Mouse (Mus musculus) embryo, embryonic 9.5 days (tissue): ENCODE data around the gene Gm10053.
"Not testable (repeated sequence)": the region's sequence is repeated elsewhere in the genome, so short reads cannot be mapped to it uniquely, and the experiment has no call there.

Experiments
- DNase-seq: peaks from one replicate; pipeline ENCODE4 v3.0.0-alpha.2; 2017; ENCODE audit errors: extremely low spot score

Gm10053 gene

DNA sequence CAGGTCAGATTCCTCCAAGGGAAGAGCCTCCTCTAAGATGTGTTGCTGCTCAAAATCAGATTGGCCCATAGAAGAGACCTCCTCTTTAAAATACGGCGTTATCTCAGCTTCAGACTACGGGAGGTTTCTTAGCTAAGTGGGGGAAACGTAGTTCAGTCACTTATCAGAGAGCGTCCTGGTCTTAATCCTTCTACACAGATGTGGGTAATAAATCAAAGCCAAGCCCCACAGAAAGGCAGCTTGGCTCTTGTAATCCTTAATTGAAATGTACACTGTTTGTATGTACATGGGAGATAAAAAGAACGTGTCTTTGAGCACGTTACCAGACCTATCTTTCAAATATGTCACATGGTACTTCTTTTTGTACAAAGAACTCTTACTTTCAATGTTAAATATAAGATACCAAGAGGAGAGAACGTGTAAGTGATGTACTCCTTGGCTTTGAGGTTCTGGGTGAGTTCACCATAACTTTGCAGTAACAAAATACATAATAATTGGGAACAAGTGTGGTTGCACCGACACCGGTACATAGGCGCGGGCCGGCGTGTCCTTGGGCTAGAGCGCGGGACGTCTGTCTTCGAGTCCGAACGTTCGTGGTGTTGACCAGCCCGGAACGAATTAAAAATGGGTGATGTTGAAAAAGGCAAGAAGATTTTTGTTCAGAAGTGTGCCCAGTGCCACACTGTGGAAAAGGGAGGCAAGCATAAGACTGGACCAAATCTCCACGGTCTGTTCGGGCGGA, at the start of gene Gm10053:
Gene Gm10053 (plus strand): TSS at position 558 of the 742 bp plus-strand sequence.
- DNase-seq, result not testable (repeated sequence)

DNA sequence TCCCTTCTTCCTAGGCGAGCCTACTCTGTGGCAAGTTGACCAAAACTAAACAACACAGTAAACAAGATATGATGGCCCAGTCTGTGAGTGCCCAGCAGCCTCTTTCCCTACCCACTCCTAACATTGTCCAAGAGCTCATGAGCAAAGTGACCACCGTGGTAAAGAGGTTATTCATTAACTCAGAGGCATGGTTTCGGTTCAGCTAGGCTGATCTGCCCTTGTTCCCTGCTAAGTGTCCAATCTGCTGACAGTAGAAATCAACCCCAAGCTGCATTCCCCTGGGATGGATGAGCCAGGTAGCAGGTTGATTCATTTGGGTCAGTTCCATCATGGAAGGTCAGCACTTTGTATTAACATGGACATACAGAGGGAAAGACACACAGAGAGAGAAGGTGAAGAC, 33.4 kb upstream of the Gm10053 start:
- no peak for DNase-seq

DNA sequence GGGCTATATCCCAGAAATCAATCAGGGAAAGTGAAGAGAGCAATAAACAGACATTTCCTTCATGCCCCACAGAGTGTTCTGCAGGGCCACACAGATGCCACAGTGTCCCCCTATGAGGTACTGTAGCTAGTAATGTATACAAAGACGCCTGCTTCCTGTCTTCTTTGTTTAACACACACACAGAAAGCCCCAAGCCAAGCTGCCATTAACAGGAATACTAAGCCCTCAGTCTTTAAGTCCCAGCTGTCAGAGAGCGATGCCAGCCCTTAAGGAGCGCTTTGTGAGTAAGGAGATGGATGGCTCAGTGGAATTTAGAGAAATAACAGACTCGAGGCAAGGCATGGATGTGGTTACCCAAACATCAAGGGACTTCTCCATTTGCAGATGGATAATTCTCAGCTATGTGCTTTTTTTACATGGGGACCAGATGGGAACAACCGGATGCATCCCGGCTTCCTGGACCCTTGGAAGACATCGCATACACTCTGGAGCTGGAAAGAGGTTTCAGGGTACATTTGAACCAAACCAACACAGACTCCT, 30.4 kb upstream of the Gm10053 start:
- peak; percentile 54 for DNase-seq

DNA sequence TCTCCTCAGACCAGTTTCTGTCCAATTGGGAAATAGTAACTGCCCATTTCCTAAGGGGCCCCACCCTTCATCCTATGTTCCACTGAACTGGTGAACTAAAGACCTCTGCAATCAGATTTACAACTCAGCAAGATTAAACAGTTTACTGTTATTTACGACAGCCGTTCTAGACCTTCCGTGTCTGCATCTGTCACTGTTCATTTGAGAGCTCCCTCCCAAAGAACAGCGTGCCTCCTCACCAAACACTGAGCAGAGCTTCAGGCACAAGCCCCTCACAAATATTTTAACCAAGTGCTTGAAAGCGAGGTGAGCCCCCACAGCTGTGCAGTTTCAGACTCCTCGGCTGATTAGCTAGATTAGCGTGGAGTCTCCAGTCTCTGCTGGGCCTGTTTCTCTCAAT, 27.1 kb upstream of the Gm10053 start:
- DNase-seq, result peak; percentile 22

DNA sequence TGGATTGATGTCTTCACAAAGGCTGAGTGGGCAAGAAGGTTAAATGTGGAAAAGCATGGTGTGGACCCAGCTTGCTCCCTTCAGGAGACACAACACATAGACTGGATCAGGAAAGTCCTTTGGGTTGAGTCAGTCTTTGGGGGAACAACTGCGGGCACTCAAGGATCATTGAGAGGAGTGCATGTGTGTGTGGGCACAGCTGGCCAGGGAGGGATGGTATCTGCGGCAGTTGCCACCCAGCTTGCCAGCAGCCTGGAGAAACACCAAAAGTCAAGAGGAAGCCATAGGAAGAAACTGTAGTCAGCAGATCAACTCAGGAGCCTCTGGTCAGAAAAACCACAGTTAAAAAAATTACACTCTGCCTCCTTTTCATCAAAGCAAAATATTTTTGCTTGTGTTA, 26.6 kb upstream of the Gm10053 start:
- DNase-seq, result no peak

DNA sequence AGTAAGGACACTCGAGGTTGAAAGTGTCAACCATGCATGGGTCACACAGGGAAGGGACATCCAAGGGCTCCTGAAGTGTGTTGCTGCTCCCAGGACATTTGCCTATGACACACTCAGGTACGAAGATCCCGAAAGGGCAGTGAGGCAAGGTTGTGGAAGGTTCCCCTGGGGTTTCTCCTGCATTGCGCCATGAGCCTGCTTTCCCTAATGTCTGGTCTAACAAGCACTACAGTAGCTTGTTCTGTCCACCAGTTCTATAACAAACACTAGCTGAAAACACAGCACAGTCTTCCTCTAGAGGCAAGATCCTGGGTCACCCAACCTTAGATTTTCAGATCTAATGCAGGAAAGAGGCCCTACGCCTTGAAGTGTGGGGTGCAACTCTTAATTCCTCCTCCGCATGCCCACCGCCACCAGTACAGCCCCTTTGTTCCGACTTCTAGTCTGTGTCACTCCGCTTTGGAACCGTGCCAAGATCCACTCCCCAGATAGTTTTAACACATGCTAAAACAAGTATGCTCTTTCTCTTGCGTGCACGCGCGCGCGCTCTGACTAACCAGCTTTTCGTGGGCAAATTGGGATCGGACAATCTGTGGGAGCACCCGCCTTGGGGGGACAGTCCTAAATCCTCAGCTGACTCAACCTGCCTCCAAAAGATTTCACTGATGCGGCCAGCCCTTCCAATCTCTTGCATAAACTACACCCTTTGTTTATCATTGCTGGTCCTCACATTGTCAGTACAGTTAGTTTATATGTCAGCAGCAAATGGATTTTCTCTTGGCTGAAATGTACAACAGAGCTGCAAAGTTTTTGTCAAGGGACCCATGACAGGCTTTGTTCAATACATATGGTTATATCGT, 23.8 kb upstream of the Gm10053 start:
- DNase-seq, result no peak

DNA sequence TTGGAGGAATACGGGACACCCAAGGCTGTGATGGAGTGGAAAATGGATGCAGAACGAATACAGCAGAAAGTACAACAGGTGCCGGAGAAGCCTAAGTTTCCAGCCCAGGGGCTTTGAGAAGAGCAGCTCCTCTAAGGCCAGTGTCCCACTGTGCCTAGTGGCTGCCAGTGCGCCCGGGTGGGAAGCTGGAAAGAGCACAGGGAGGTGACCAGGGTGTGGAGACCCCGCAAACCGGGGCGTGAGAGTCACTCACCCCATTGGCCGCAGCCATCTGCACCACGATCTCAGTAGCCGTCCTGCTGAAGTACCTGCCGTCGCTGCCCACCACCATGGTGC, 14.2 kb upstream of the Gm10053 start:
- DNase-seq, result no peak

DNA sequence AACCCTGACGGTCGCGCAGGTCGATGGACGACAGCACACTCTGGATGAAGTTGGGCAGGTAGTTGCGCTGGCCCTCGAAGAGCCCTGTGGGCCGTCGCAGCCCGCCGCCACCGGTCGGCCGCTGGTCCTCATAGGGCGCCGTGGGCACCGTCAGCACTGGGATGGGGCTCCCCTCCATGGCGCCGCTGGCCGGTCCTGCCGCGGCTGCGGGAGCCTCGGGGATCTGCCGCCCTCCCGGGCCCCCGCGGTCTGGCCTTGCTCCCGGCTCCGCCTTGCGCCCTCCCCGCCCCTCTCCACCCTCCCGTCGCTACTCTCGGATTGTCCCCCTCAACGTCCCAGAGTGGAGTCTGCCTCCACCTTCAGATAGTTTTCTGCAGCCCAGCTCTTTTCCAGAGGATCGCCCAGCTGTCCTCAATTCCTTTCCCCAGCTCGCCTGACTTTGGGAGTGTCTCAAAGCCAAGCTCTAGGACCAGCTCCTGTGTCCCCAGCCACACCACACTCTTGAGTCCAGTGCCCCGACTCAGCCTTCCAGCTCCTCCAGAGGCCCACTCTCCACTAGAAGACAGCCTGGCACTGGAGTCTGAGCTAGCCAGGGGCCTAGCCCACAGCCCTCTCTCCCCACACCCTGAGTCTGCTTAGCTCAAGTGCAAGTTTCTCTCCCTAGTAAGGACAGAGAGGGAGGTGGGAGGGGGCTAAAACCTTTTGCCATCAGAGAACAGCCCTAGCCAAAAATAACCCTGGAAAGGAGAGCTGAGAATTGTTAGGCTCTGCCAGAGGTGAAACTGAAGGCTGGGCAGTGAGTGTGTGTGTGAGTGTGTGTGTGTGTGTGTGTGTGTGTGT, 13.7 kb upstream of the Gm10053 start, which contains the start of gene Pgm5:
Gene Pgm5 (minus strand): TSS at position 244 of the 840 bp plus-strand sequence.
- DNase-seq, result peak; percentile 47

DNA sequence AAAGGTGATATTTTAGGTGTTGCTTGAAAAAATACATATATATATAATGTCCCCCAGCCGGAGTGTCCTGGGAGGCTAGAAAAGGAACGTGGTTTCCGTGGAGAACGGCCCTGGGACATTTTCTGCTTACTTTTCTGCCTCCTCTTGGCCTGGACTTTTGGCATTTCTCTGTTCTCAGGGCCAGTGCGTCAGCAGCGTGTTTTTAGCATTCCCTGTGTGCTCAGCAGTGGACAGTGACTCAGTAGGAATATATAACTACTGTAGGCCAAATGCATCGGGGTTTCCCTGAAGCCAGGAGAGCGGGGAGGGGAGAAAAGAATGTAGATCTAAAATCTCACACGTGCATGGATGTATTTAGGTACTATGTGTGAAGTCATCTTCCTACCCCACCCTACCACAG, 10.1 kb upstream of the Gm10053 start:
- no peak for DNase-seq

DNA sequence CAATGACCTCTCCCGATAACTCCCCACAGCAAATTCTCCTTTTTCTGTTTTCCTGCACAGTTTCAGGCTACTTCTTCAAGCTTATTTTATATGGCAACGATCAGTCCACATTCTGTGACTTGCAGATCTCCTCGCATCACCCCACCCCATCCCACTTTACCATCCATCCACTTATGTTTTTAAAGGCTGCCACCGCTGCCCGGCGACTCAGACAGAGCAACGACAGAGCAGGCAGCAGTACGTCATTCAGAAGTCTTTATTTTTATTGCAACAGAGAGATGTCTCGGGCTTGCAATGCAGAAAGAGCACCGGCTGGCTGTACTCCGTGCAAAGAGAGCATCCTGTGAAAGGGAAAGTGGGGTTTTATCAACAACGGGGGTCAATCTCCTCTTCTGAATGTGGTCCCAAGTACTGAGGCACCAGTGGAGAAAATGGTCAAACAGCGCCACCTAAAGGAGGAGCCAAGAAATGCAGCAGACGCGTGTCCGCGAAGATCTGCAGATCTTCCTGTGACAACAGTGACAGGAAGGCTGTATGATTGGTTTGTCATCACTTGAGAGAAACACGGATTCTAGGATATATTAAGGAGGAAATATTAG, 4.3 kb upstream of the Gm10053 start:
- DNase-seq, result peak; percentile 81

DNA sequence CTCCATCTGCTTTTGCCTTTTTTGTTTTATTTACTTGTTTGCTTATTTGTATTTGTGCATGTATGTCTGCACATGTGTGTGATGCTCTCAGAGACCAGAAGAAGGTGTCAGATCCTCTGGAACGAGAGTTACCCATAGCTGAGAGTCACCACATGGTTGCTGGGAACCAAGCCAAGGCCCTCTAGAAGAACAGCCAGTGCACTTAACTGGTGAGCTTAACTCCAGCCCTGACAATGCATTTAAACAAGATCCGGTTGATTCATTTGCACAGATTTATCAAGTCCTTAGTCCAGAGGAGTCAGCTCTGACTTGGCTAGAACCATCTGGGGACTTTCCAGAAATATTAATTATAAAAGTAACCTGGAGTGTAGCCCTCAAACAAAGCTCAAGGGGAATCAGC, 1.6 kb upstream of the Gm10053 start:
- DNase-seq, result no peak

DNA sequence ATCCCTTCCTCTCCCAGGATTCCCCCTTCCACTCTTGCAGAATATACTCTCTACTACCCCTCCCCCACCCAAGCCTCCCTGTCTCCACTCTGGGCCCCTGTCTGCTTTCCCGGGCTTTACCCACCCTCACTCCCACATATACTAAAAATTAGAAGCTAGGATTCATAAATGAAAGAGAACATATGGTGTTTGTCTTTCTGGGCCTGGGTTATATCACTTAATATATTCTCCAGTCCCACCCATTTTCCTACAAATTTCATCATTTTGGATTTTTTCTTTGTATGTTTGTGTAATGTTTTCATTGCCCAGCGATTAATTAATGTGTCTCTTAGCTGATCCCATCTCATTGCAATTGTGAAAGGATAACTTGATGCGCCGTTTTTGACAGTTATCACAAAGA, 5.8 kb downstream of the Gm10053 start:
- DNase-seq, result no peak

DNA sequence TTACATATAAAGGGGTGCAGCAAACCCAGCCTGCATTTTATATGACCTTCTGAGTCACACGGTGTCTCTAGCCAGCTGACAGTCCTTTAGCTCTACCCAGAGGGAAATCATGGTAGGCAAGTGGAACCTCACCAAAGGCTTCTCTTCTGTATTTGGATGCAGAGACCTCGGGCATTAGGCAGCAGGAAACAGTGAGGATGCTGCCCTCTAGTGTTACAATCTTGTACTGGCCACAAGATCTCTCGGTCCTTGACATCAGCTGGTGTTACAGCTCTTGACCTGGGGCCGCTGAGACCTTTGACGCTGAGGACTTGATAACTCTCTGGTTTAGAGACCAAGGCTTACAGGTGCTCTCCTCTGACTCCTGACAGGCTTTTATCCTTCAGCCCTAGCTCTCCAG, 10.0 kb downstream of the Gm10053 start:
- DNase-seq, result peak; percentile 68

DNA sequence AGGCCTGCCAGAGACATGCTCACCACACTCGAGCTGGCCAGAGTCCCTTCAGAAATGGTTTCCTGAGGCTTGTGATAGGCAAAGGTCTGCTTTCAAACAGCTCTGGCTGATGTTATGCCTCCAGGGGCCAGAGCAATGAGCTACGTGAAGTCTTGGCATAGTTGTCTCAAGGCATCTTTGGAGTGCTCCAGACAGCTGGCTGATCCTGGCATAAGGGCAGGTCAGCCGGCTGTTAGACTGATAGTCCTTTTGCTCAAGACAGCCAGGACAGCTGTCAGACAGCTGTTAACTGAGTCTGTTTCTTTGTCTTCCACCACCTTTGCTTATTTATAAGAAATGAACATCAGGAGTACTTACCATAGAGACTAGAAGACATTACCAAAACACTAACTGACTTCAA, 11.4 kb downstream of the Gm10053 start:
- DNase-seq, result no peak

DNA sequence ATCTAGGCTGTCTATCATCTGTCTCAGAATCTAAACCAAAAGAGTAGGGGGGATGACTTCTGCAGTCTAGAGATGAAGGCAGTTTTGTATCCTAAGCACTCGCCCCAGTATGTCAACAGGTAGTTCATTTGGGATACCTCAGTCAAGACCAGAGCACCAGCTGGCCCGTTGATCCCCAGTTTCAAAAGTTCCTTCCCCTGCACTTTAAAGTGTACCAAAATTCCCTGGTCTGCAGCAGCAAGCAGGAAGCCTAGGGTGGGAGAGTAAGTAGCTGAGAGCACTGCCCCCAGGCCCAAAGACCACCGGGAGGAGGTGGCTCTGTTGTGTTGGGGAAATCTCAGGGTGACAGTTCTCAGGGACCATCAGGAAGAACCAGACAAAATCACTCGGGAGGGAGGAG, 21.1 kb downstream of the Gm10053 start:
- DNase-seq, result no peak

DNA sequence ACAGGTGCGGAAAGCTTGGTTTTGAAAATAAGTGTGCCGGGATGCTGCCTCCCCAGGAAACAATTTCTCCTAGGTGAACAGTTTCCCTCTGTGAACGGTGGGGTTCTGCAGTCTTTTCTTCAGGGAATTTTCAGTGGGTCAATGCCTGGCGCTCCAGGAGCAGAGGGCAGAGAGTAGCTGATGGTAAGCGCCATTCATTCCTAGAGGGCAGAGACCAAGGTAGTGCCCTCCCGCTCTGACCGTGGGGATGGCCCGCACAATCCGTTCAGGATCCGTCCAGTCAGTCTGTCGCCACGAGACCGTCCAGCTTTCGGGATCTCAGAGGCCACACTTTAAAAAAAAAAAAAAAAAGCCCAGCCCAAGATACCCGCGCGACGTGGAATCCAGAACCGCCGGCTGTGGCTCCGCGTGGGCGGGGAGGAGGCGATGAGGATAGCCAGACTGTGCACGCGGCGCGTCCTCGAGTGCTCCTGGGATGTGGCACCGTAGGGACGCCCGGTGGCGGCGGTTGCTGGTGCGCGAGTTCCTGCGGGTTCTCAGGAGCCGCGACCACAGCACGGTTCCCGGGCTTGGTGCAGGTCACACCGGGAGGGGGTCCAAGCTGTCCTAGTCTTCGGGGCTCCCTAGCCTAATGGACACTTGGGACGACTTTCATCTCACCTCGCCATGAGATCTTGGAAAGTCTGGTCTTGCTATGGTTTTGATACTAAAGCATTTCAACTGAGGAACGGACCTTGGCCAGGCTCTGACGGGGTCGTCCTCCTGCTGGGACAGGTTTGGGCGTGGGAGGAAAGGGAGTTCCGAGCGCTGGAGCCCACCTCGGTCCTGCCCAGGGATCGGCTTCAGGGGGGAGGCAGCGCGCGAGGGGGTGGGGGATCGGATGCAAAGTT, 21.8 kb downstream of the Gm10053 start:
- DNase-seq, result peak; percentile 22

DNA sequence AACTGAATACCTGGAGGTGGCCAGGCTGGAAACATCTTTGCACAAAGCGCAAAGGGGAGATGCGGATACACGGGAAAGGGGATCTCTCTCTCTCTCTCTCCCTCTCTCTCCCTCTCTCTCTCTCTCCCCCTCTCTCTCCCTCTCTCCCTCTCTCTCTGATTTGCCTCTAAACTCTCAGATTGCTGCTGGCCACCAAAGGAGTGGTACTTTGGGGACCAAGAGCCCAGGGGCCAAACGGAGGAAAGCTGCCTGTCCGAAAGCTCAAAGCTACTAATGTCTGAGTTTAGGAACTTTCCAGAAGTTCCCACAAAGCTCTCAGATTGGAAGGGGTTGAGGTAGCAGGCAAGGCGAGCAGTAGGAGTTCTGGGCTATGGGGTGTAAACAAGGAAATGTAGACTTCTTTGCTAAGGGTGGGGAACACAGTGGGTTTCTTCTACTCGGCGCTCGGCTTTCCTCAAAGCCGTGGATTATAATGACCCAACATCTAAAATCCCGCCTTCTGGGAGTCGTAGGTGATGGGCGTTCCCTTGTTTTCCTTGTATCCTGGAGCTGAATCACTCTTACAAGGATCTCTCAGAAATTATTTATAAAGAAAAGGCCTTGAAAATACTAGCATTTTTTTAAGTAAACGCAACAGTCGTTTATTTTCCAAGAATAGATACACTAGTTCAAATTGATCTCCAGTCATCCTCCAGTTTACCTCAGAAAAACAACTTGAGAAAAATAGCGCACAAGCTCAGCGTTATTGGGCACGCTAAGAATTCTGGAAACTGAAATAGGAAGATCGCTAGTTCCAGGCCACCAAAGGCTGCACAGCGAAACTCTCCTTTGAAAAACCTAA, 22.6 kb downstream of the Gm10053 start:
- DNase-seq, result peak; percentile 49

DNA sequence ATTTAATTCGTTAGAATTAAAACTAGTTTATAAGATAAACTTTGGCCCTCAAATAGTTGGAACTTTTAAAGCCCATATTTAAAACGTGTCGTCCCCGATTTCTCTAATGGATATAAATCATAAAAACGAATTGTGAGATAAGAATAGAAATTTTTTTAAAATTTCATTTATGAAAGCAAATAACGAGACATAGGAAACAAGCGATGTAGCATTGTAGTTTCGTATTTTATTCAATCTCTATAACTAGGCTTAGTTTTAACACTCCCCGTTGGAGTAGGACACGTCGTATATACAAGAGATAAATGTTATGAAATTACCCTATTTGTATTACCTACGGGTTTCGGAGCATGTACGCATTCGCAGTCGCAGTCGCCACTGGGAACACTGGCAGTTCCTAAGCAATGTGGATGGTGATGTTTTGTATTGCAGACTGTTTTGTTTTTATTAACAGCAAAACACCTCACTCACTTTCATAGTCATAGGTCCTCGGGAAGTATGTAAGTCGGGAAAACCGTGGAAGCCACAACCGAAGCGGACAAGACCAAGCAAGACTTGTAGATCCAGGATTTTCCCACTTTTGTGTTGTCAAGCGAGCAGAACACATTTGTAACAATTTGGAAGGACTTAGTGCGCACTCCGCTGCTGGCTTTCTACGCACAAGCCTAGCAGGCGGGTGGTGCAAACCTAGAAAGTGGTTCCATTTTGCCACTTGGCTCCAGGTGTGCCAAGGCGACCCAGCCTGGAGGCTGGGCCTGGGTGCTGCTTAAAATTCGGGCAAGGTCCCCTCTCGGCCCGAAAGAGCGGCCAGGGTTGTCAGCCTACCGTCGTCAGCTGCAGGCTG, 23.5 kb downstream of the Gm10053 start:
- DNase-seq, result peak; percentile 53
